Mouse (Mus musculus) forebrain, embryonic 12.5 days (tissue): ENCODE data around the gene Galnt17. TPM values are rescaled to one million over a fixed set of nuclear protein-coding genes. Genes with fewer than 3 reads are reported as not detected.

ENCODE experiments used
- ATAC-seq: fragments of 200-750 bp; cut with Nextera tagmentation; 2 replicates; pipeline ENCODE4 v1.8.0; 2017; ENCODE audit warnings: moderate TSS enrichment; ENCODE audit not compliant: low FRiP score
- H3K27ac ChIP-seq: fragments of 300-500 bp; sonication (generic); 2 replicates; pipeline ENCODE4 v1.5.1; 2016; ENCODE audit warnings: mild to moderate bottlenecking
- H3K27me3 ChIP-seq: fragments of 300-500 bp; sonication (generic); 2 replicates; pipeline ENCODE4 v1.6.1; 2016; ENCODE audit warnings: mild to moderate bottlenecking
- H3K36me3 ChIP-seq: fragments of 300-500 bp; sonication (generic); replicated peaks from 2 replicates; pipeline ENCODE4 v1.6.1; 2016; ENCODE audit warnings: mild to moderate bottlenecking
- H3K4me1 ChIP-seq: fragments of 300-500 bp; sonication (generic); 2 replicates; pipeline ENCODE4 v1.6.1; 2016
- H3K4me2 ChIP-seq: fragments of 300-500 bp; sonication (generic); 2 replicates; pipeline ENCODE4 v1.6.1; 2016; ENCODE audit warnings: mild to moderate bottlenecking, moderate library complexity
- H3K4me3 ChIP-seq: fragments of 300-500 bp; sonication (generic); replicated peaks from 2 replicates; pipeline ENCODE4 v1.5.1; 2016; ENCODE audit warnings: mild to moderate bottlenecking
- H3K9ac ChIP-seq: fragments of 300-500 bp; sonication (generic); 2 replicates; pipeline ENCODE4 v1.6.1; 2016; ENCODE audit warnings: mild to moderate bottlenecking
- H3K9me3 ChIP-seq: fragments of 300-500 bp; sonication (generic); 2 replicates; pipeline ENCODE4 v1.6.1; 2016
- WGBS: fragments of 180-500 bp; shearing (Covaris S2); methylation state at CpG from one replicate; pipeline ENCODE4 v1.1.7; 2016; 5-methylcytosine and 5-hydroxymethylcytosine counted together
- polyA plus RNA-seq: library from polyadenylated mRNA; unstranded; fragments of >200 nt; fragmentation: Nextera tagmentation; extraction: Ambion mirVana; gene quantifications from 2 replicates; pipeline ENCODE4 v1.2.1, GENCODE M21; 2016

Galnt17 gene
- polyA plus RNA-seq, 1 experiment from 2014 or later = 3.5 TPM

DNA sequence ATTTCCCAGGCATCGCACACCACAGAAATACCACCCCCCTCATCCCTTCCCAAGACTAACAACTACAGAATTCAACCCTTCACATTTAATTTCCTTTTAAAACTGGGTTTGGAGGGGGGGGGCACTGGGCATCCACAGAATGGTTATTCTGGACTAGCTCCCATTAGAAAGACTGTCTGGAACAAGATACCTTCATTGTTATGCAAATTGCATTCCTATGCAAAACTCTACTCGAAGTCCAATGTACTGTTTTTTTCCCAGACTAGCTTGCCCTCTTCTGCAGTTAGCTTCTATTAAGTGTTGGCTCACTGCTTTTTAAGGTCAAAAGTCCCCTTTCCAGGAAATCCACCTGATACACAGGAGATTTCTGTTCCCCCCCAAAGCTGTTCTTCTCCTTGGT lies 131.1 kb downstream of the Galnt17 start:
- Histone ChIP-seq H3K4me3 (no peak overlapping the region), H3K27ac (peak overlapping the region; percentile 42; the same call in 1 of the 2 replicates), H3K9me3 (no peaks in the 10 kb centered on the region), H3K36me3 (no peaks in the 10 kb centered on the region), H3K9ac (no peak overlapping the region), H3K27me3 (no peaks in the 10 kb centered on the region), H3K4me1 (peaks cover 13% of the 10 kb centered on the region), H3K4me2 (no peak overlapping the region)
- 6% methylated on average over 2 of the region's 2 CpGs for WGBS
- ATAC-seq = peak; percentile 53; the same call in 1 of the 2 replicates

GRCm38 (mm10) chr5:131169186-131169585 lies 139.1 kb downstream of the Galnt17 start:
- 91% methylated on average over 6 of the region's 6 CpGs for WGBS
- Histone ChIP-seq H3K4me3 (no peak overlapping the region), H3K27me3 (no peaks in the 10 kb centered on the region), H3K4me2 (no peak overlapping the region), H3K9me3 (no peaks in the 10 kb centered on the region), H3K4me1 (peaks cover 5% of the 10 kb centered on the region), H3K36me3 (no peaks in the 10 kb centered on the region), H3K9ac (no peak overlapping the region), H3K27ac (no peak overlapping the region)
- ATAC-seq = no peak

- no peak overlapping the region for H3K27ac ChIP-seq
- no peak for ATAC-seq
- no peak overlapping the region for H3K4me2 ChIP-seq
- H3K9me3 ChIP-seq = no peaks in the 10 kb centered on the region
- WGBS = 79% methylated on average over 5 of the region's 5 CpGs
- H3K4me3 ChIP-seq = no peak overlapping the region
- no peaks in the 10 kb centered on the region for H3K27me3 ChIP-seq
- H3K36me3 ChIP-seq = no peaks in the 10 kb centered on the region
- H3K4me1 ChIP-seq = peaks cover 5% of the 10 kb centered on the region
- H3K9ac ChIP-seq = no peak overlapping the region
Observed at GRCm38 (mm10) chr5:131167366-131167765, 140.9 kb downstream of the Galnt17 start.

DNA sequence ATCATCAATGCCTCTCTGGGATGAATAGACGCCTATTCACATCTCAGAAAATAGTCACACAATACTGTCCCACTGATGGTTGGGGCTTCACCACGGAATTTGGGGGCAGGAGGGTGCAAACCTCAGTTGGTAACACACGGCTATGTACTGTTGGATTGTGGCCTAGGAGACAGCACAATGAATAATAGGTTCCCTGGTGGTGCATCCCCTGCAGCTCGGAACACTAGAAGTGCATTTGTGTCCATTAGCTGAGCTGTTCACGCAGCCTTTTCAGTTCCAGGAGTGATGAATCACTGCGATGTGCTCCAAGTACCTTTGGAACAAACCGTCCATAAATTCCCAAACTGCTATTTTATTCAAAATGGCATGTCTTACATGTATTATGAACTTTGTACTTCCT lies 142.6 kb downstream of the Galnt17 start:
- H3K9ac ChIP-seq = no peak overlapping the region
- ATAC-seq = no peak
- H3K4me1 ChIP-seq = peaks cover 5% of the 10 kb centered on the region
- H3K27me3 ChIP-seq = no peaks in the 10 kb centered on the region
- H3K36me3 ChIP-seq = no peaks in the 10 kb centered on the region
- no peak overlapping the region for H3K27ac ChIP-seq
- 47% methylated on average over 7 of the region's 7 CpGs for WGBS
- H3K4me3 ChIP-seq = no peak overlapping the region
- H3K9me3 ChIP-seq = no peaks in the 10 kb centered on the region
- H3K4me2 ChIP-seq = no peak overlapping the region

DNA sequence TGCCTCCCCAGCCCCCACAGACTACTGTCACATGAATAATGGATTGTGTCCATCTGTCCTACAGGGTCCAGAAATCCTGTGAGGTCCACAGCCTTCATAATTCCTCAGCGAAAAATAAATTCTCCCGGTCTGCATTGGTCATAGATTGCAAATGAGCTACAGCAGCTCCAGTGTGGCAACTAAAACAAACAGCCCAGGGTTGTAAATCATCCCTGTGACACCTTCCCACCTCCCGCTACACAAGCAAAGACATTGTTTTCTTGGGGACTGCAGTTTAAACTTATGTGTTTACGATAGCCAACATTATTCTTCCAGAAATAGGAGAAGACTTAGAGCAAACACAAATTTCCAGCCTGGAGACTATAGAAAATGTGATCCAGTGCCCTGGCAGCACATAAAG lies 150.4 kb downstream of the Galnt17 start:
- H3K36me3 ChIP-seq = no peaks in the 10 kb centered on the region
- no peak overlapping the region for H3K4me2 ChIP-seq
- H3K27ac ChIP-seq = no peak overlapping the region
- H3K4me1 ChIP-seq = no peaks in the 10 kb centered on the region
- no peak overlapping the region for H3K9ac ChIP-seq
- no peak for ATAC-seq
- H3K9me3 ChIP-seq = no peaks in the 10 kb centered on the region
- WGBS = 92% methylated on average over 4 of the region's 4 CpGs
- no peak overlapping the region for H3K4me3 ChIP-seq
- no peaks in the 10 kb centered on the region for H3K27me3 ChIP-seq

DNA sequence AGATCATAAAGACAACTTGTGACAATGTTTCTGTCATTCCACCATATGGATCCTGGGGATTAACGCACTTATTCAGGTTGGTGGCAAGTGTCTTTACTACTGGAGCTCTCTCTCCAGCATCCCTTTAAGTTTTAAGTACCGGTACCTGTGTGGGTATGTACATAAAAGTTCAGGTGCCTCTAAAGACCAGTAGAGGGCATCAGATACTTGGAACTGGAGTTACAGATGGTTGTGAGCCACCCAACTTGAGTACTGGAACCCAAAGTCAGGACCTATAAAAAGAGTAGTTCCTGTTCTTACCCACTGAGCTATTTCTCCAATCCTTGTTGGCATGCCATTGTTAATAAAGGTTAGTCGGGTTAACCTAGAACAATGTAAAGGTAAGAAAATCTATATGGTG lies 152.0 kb downstream of the Galnt17 start:
- no peak overlapping the region for H3K9ac ChIP-seq
- H3K27ac ChIP-seq = no peak overlapping the region
- ATAC-seq = no peak
- no peaks in the 10 kb centered on the region for H3K36me3 ChIP-seq
- H3K9me3 ChIP-seq = no peaks in the 10 kb centered on the region
- WGBS = 75% methylated on average over 3 of the region's 3 CpGs
- no peaks in the 10 kb centered on the region for H3K27me3 ChIP-seq
- H3K4me2 ChIP-seq = no peak overlapping the region
- H3K4me3 ChIP-seq = no peak overlapping the region
- no peaks in the 10 kb centered on the region for H3K4me1 ChIP-seq

DNA sequence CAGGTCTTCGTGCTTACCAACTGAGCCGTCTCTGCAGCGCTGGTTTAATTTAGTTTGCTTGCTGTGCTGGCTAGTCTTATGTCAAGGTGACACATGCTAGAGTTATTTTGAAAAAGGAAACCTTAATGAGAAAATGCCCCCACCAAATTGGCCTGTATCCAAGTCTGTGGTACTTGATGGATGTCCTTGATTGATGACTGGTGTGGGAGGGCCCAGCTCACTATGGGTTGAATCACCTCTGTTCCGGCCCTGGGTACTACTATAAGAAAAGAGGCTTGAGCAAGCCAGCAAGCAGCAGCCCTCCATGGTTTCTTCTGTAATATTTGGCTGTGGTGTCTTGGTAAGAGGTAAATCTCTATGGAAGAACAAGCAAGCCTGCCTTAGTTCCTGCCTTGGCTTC lies 165.7 kb downstream of the Galnt17 start:
- 76% methylated on average over 4 of the region's 4 CpGs for WGBS
- H3K4me1 ChIP-seq = no peaks in the 10 kb centered on the region
- H3K9ac ChIP-seq = no peak overlapping the region

DNA sequence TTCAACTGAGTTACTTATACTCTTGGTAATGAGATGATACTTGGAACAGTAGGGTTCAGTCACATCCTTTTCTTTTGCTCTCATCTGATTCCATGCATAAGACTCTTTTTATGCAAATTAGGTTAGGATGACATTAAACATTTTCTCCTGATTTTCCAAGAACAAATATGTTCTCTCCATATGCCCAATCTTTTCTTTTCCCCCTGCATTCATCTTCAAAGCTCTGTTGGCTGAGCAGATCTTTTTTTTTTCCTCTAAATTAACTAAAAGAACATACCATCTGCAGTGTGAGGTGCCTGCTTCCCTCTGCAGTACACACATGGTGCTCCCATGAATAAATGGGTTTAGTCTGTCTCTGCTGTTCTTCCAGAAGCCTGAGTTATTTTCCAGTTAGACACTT lies 173.5 kb downstream of the Galnt17 start:
- no peaks in the 10 kb centered on the region for H3K9me3 ChIP-seq
- no peaks in the 10 kb centered on the region for H3K36me3 ChIP-seq
- H3K4me2 ChIP-seq = no peak overlapping the region
- H3K27ac ChIP-seq = no peak overlapping the region
- no peak for ATAC-seq
- no peak overlapping the region for H3K4me3 ChIP-seq
- no peaks in the 10 kb centered on the region for H3K4me1 ChIP-seq
- H3K27me3 ChIP-seq = no peaks in the 10 kb centered on the region
- H3K9ac ChIP-seq = no peak overlapping the region

More for the DNA sequence above, 165.7 kb downstream of the Galnt17 start:
- ATAC-seq = no peak
- H3K4me3 ChIP-seq = no peak overlapping the region
- H3K36me3 ChIP-seq = no peaks in the 10 kb centered on the region
- H3K4me2 ChIP-seq = no peak overlapping the region
- H3K27ac ChIP-seq = no peak overlapping the region
- no peaks in the 10 kb centered on the region for H3K9me3 ChIP-seq
- no peaks in the 10 kb centered on the region for H3K27me3 ChIP-seq

DNA sequence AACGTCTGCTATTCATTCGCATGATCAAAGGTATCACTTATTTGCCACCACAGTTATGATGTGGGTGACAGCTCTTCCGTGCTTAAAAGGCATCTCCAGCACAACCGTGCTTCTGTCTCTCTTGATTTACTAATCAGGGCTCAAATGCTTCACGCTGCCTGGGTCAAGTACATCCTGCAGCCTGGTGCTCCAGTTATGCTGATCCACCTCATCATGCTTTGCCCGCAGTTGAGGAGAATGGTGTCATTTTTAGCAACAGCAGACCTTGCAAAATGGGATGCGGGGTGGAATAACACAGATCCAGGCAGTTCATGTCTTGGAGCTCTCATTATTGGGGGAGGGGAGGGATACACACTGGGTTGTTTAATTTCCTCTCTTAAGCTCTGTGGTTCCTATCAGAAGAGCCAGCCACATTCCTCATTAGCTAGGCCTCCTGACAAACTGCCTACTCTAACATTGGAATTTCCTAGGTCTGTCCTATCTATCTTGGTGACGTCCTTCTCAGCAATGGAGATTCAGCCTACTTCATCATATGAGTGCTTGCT lies 187.9 kb downstream of the Galnt17 start:
- no peak overlapping the region for H3K9ac ChIP-seq
- no peaks in the 10 kb centered on the region for H3K4me1 ChIP-seq
- no peak for ATAC-seq
- 82% methylated on average over 8 of the region's 8 CpGs for WGBS
- H3K27ac ChIP-seq = no peak overlapping the region
- no peaks in the 10 kb centered on the region for H3K27me3 ChIP-seq
- H3K36me3 ChIP-seq = no peaks in the 10 kb centered on the region
- H3K9me3 ChIP-seq = no peaks in the 10 kb centered on the region
- no peak overlapping the region for H3K4me3 ChIP-seq
- H3K4me2 ChIP-seq = no peak overlapping the region

- H3K4me1 ChIP-seq = no peaks in the 10 kb centered on the region
- H3K4me3 ChIP-seq = no peak overlapping the region
- H3K4me2 ChIP-seq = no peak overlapping the region
- no peak overlapping the region for H3K9ac ChIP-seq
- no peaks in the 10 kb centered on the region for H3K36me3 ChIP-seq
- H3K27me3 ChIP-seq = no peaks in the 10 kb centered on the region
- no peaks in the 10 kb centered on the region for H3K9me3 ChIP-seq
- no peak for ATAC-seq
- 77% methylated on average over 4 of the region's 4 CpGs for WGBS
- no peak overlapping the region for H3K27ac ChIP-seq
Observed at GRCm38 (mm10) chr5:131119896-131120295, 188.4 kb downstream of the Galnt17 start.

DNA sequence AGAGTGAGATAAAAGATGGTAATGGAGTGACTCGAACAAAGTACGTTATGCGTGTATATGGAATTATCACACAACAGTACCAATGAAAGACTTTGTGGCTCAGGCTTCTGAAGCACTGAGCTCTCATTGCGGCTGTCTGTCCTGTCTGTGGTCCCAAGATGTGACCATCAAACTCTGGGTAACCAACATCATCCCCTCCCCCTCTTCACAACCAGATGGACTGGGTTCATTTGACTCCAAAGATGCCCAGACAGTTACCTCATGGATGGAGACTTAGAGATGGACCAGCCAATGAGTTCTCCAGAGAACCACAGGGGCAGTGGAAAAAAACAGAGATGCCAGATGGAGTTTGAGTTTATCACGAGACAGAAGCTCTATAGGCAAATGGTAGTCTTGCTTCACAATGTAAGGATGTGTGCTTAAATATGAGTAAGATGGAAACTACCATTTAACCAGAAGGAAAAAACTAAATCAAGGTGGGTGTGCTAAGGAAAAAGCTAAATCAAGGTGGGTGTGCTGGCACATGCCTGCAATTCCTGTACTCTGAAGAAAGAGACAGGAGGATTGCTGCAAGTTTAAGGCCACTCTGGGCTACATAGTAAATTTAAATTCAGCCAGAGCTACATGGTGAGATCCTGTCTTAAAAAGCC lies 190.8 kb downstream of the Galnt17 start:
- Histone ChIP-seq H3K4me2 (no peak overlapping the region), H3K4me3 (no peak overlapping the region), H3K9ac (no peak overlapping the region), H3K9me3 (no peaks in the 10 kb centered on the region), H3K4me1 (no peaks in the 10 kb centered on the region), H3K36me3 (no peaks in the 10 kb centered on the region), H3K27ac (no peak overlapping the region), H3K27me3 (no peaks in the 10 kb centered on the region)
- ATAC-seq = no peak
- WGBS = 89% methylated on average over 5 of the region's 5 CpGs

- 52% methylated on average over 5 of the region's 5 CpGs for WGBS
- H3K4me3 ChIP-seq = no peak overlapping the region
Observed at GRCm38 (mm10) chr5:131113850-131114470, 194.3 kb downstream of the Galnt17 start.

DNA sequence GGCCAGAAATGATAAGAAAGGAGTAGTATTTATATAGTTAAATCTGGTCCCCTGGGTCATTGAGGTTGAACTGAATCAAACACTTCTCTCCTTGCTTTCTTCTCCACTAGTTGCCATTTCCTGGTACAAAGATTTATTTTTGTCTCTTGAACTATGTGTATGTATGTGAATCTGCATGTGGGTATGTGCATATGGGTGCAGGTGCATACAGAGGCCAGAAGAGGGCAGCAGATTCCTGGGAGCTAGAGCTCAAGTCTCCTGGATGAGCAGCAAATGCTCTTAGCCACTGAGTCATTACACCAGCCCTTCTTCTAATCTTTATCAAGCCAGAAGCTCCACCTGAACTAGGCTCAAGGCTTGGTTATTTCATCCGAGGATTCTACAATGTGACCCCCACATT lies 201.1 kb downstream of the Galnt17 start:
- H3K27me3 ChIP-seq = no peaks in the 10 kb centered on the region
- 86% methylated on average over 1 of the region's 1 CpGs for WGBS
- H3K4me2 ChIP-seq = no peak overlapping the region
- no peak overlapping the region for H3K27ac ChIP-seq
- H3K9me3 ChIP-seq = 0 out of 2 replicates have a peak, but pooled peaks cover 2% of the 10 kb centered on the region
- H3K36me3 ChIP-seq = no peaks in the 10 kb centered on the region
- no peak for ATAC-seq
- H3K9ac ChIP-seq = no peak overlapping the region
- H3K4me1 ChIP-seq = no peaks in the 10 kb centered on the region
- no peak overlapping the region for H3K4me3 ChIP-seq

More at GRCm38 (mm10) chr5:131113850-131114470, 194.3 kb downstream of the Galnt17 start:
- no peak for ATAC-seq
- Histone ChIP-seq H3K36me3 (no peaks in the 10 kb centered on the region), H3K4me1 (no peaks in the 10 kb centered on the region), H3K27me3 (no peaks in the 10 kb centered on the region), H3K4me2 (no peak overlapping the region), H3K9me3 (no peaks in the 10 kb centered on the region), H3K27ac (no peak overlapping the region), H3K9ac (no peak overlapping the region)
